ENCODE assay signal across 18 mouse cellular contexts in the genomic region with DNA sequence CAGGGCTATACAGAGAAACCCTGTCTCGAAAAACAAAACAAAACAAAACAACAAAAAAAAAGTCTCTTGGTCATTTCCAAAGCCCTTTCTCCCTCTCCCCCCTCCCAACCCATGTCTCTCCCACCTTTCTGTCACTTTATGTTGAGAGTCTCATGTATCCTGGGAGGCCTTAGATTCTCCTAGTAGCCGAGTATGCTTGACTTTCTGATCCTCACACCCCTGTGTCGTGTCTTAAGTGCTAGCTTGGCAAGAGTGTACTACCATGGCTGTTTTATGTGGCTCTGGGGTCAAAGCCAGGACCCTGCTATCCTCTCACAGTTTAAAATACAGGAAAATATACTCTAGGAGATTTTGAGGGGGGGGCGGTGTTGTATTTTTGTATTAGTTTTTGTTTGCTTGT. TPM values are rescaled to one million over a fixed set of nuclear protein-coding genes. Genes with fewer than 3 reads are reported as not detected.
DNase-seq lines count a peak whose midpoint lies in the region; ATAC-seq and TF ChIP-seq lines count a peak whose summit lies in the region.
"Had no signal": no experiment of that assay in that cellular context is flagged by ENCODE, and none has a peak within 500 bp of the region (broad histone marks: within the 10 kb centered on the region; RNA-seq: fewer than 3 reads in every experiment).

No protein-coding gene starts in this region.

- no peak overlapping the region for H3K9ac ChIP-seq in embryonic facial prominence, embryonic 13.5 days
- no peak overlapping the region for H3K9ac ChIP-seq in limb, embryonic 15.5 days
- H3K9ac ChIP-seq: heart, embryonic 12.5 days; hindbrain, embryonic 12.5 days had no signal

- H3K4me1 ChIP-seq in embryonic facial prominence, embryonic 13.5 days: peaks cover 9% of the 10 kb centered on the region
- H3K4me1 ChIP-seq in embryonic facial prominence, embryonic 10.5 days: peaks cover 25% of the 10 kb centered on the region
- peaks cover 78% of the 10 kb centered on the region for H3K4me1 ChIP-seq in megakaryocyte, embryonic 14.5 days
- H3K4me1 ChIP-seq in limb, embryonic 15.5 days: peaks cover 9% of the 10 kb centered on the region
- H3K4me1 ChIP-seq in small intestine, adult 2 months (ENCODE audit: control insufficient read depth, insufficient read depth, insufficient read length, low read length): no peaks in the 10 kb centered on the region; the same call in none of the 2 replicates

- no peak for TF ChIP-seq POLR2A in small intestine, adult 2 months (IDR thresholded peaks at IDR 0.05; ENCODE audit: low read depth, low read length)

- no peak for DNase-seq in embryonic facial prominence, embryonic 10.5 days (ENCODE audit: low spot score)
- no peak for DNase-seq in right cerebral cortex, postnatal 4 days
- no peak for DNase-seq in cerebellum, postnatal 36 days
- DNase-seq: adrenal gland, postnatal 10 days; cerebellum, adult 9-11 months; gastrocnemius, postnatal 25 days; kidney, adult 2 months; kidney, postnatal 36 days had no signal

- no peak for TF ChIP-seq CTCF in small intestine, adult 2 months (IDR thresholded peaks at IDR 0.05; ENCODE audit: extremely low read depth, insufficient read length, insufficient replicate concordance, low read depth, low read length)

- no peak overlapping the region for H3K4me3 ChIP-seq in embryonic facial prominence, embryonic 13.5 days
- no peak overlapping the region for H3K4me3 ChIP-seq in embryonic facial prominence, embryonic 10.5 days
- peak overlapping the region; percentile 80 for H3K4me3 ChIP-seq in megakaryocyte, embryonic 14.5 days (replicated peaks)
- H3K4me3 ChIP-seq in limb, embryonic 15.5 days: no peak overlapping the region
- no peak overlapping the region for H3K4me3 ChIP-seq in small intestine, adult 2 months (ENCODE audit: low read depth, low read length)

- peak overlapping the region; percentile 7; the same call in 1 of the 2 replicates for H3K27ac ChIP-seq in embryonic facial prominence, embryonic 13.5 days
- H3K27ac ChIP-seq in embryonic facial prominence, embryonic 10.5 days (replicated peaks): no peak overlapping the region
- H3K27ac ChIP-seq in limb, embryonic 15.5 days: peak overlapping the region; percentile 14; the same call in 1 of the 2 replicates
- H3K27ac ChIP-seq in small intestine, adult 2 months (ENCODE audit: insufficient read depth, low read depth, low read length): peak overlapping the region; percentile 13; the same call in 1 of the 2 replicates

- H3K4me2 ChIP-seq in embryonic facial prominence, embryonic 13.5 days: no peak overlapping the region
- no peak overlapping the region for H3K4me2 ChIP-seq in limb, embryonic 15.5 days

- no peaks in the 10 kb centered on the region for H3K27me3 ChIP-seq in embryonic facial prominence, embryonic 13.5 days
- no peaks in the 10 kb centered on the region for H3K27me3 ChIP-seq in embryonic facial prominence, embryonic 10.5 days (replicated peaks; ENCODE audit: low read depth, poor library complexity, severe bottlenecking)
- H3K27me3 ChIP-seq in megakaryocyte, embryonic 14.5 days (replicated peaks): no peaks in the 10 kb centered on the region
- H3K27me3 ChIP-seq in limb, embryonic 15.5 days: no peaks in the 10 kb centered on the region
- no peaks in the 10 kb centered on the region for H3K27me3 ChIP-seq in small intestine, adult 2 months (ENCODE audit: control insufficient read depth, insufficient read depth, low read length)
- H3K27me3 ChIP-seq: heart, embryonic 12.5 days had no signal

- no peaks in the 10 kb centered on the region for H3K36me3 ChIP-seq in embryonic facial prominence, embryonic 13.5 days
- no peaks in the 10 kb centered on the region for H3K36me3 ChIP-seq in embryonic facial prominence, embryonic 10.5 days (replicated peaks)
- peaks cover 24% of the 10 kb centered on the region for H3K36me3 ChIP-seq in megakaryocyte, embryonic 14.5 days (replicated peaks; ENCODE audit: low read length)
- no peaks in the 10 kb centered on the region for H3K36me3 ChIP-seq in limb, embryonic 15.5 days
- H3K36me3 ChIP-seq in small intestine, adult 2 months (ENCODE audit: control insufficient read depth, insufficient read depth, low read length): no peaks in the 10 kb centered on the region
- H3K36me3 ChIP-seq: heart, embryonic 12.5 days; hindbrain, embryonic 12.5 days had no signal

- 70% methylated on average over 4 of the region's 4 CpGs for WGBS in embryonic facial prominence, embryonic 13.5 days
- 77% methylated on average over 4 of the region's 4 CpGs for WGBS in embryonic facial prominence, embryonic 10.5 days
- 65% methylated on average over 4 of the region's 4 CpGs for WGBS in limb, embryonic 15.5 days
- WGBS in small intestine, adult 2 months: 70% methylated on average over 4 of the region's 4 CpGs

- no peaks in the 10 kb centered on the region for H3K9me3 ChIP-seq in embryonic facial prominence, embryonic 13.5 days
- no peaks in the 10 kb centered on the region for H3K9me3 ChIP-seq in embryonic facial prominence, embryonic 10.5 days
- no peaks in the 10 kb centered on the region for H3K9me3 ChIP-seq in megakaryocyte, embryonic 14.5 days
- no peaks in the 10 kb centered on the region for H3K9me3 ChIP-seq in limb, embryonic 15.5 days
- H3K9me3 ChIP-seq: heart, embryonic 12.5 days; hindbrain, embryonic 12.5 days had no signal

- ATAC-seq in embryonic facial prominence, embryonic 13.5 days (ENCODE audit: insufficient number of reproducible peaks, insufficient read depth, low FRiP score, low TSS enrichment, low read depth): no peak
- ATAC-seq in megakaryocyte, adult 5-6 weeks (ENCODE audit: poor library complexity, severe bottlenecking): no peak
- no peak for ATAC-seq in limb, embryonic 15.5 days (ENCODE audit: insufficient number of reproducible peaks, low FRiP score, low TSS enrichment, low read depth)

RNA-seq across cellular contexts. Expression of a gene that starts 0.9 kb away (rescaled TPM):
- 13.1 and 16.1 TPM in 2 replicates for polyA plus RNA-seq in embryonic facial prominence, embryonic 13.5 days (2015; fragmentation: Nextera tagmentation; extraction: Ambion mirVana)
- polyA plus RNA-seq in embryonic facial prominence, embryonic 10.5 days (2016; fragmentation: Nextera tagmentation; extraction: Ambion mirVana): 2.6 and 6.9 TPM in 2 replicates
- 5.9 and 24.8 TPM in 2 replicates for polyA plus RNA-seq in megakaryocyte, embryonic 14.5 days (2012; ENCODE audit: insufficient read depth, low replicate concordance)
- total RNA-seq in megakaryocyte, adult 5-6 weeks (2015): 425 and 434 TPM in 2 replicates
- total RNA-seq in megakaryocyte, adult 5-6 weeks (2017): 495 and 596 TPM in 2 replicates
- polyA plus RNA-seq in limb, embryonic 15.5 days (2015; fragmentation: Nextera tagmentation; extraction: Ambion mirVana): 25.8 and 27.5 TPM in 2 replicates
- 11.5 and 18.8 TPM in 2 replicates for polyA plus RNA-seq in small intestine, adult 2 months (2012; rRNA removed)
- polyA plus RNA-seq: erythroblast, embryonic 14.5 days had no signal

RNA-seq across cellular contexts. Expression of a gene that starts 6.9 kb away (rescaled TPM):
- polyA plus RNA-seq in embryonic facial prominence, embryonic 13.5 days (2015; fragmentation: Nextera tagmentation; extraction: Ambion mirVana): 1.8 and 2.1 TPM in 2 replicates
- 0.16 and 0.34 TPM in 2 replicates for polyA plus RNA-seq in embryonic facial prominence, embryonic 10.5 days (2016; fragmentation: Nextera tagmentation; extraction: Ambion mirVana)
- 12.1 TPM in 1 of 2 replicates, not detected in the other for polyA plus RNA-seq in megakaryocyte, embryonic 14.5 days (2012; ENCODE audit: insufficient read depth, low replicate concordance)
- total RNA-seq in megakaryocyte, adult 5-6 weeks (2015): 11.7 and 13.3 TPM in 2 replicates
- 7.3 and 11.2 TPM in 2 replicates for total RNA-seq in megakaryocyte, adult 5-6 weeks (2017)
- 1.0 and 1.2 TPM in 2 replicates for polyA plus RNA-seq in limb, embryonic 15.5 days (2015; fragmentation: Nextera tagmentation; extraction: Ambion mirVana)
- polyA plus RNA-seq in small intestine, adult 2 months (2012; rRNA removed): 26.2 and 32.9 TPM in 2 replicates
- total RNA-seq: gastrocnemius, postnatal 25 days had no signal
- polyA plus RNA-seq: midbrain, embryonic 11.5 days had no signal

RNA-seq across cellular contexts. Expression of a gene that starts 11.5 kb away (rescaled TPM):
- 8.1 and 9.8 TPM in 2 replicates for polyA plus RNA-seq in embryonic facial prominence, embryonic 13.5 days (2015; fragmentation: Nextera tagmentation; extraction: Ambion mirVana)
- polyA plus RNA-seq in embryonic facial prominence, embryonic 10.5 days (2016; fragmentation: Nextera tagmentation; extraction: Ambion mirVana): 2.9 and 3.9 TPM in 2 replicates
- 2.5 and 22.3 TPM in 2 replicates for polyA plus RNA-seq in megakaryocyte, embryonic 14.5 days (2012; ENCODE audit: insufficient read depth, low replicate concordance)
- total RNA-seq in megakaryocyte, adult 5-6 weeks (2015): 78.7 and 81.4 TPM in 2 replicates
- 103 and 120 TPM in 2 replicates for total RNA-seq in megakaryocyte, adult 5-6 weeks (2017)
- polyA plus RNA-seq in limb, embryonic 15.5 days (2015; fragmentation: Nextera tagmentation; extraction: Ambion mirVana): 14.6 and 18.6 TPM in 2 replicates
- polyA plus RNA-seq in small intestine, adult 2 months (2012; rRNA removed): 0.36 and 1.6 TPM in 2 replicates
- polyA plus RNA-seq: erythroblast, embryonic 14.5 days had no signal

RNA-seq across cellular contexts. Expression of a gene that starts 14.5 kb away (rescaled TPM):
- polyA plus RNA-seq in embryonic facial prominence, embryonic 13.5 days (2015; fragmentation: Nextera tagmentation; extraction: Ambion mirVana): 0.37 TPM in 1 of 2 replicates, not detected in the other
- not detected in 2 replicates for polyA plus RNA-seq in embryonic facial prominence, embryonic 10.5 days (2016; fragmentation: Nextera tagmentation; extraction: Ambion mirVana)
- 2.9 and 3.5 TPM in 2 replicates for polyA plus RNA-seq in megakaryocyte, embryonic 14.5 days (2012; ENCODE audit: insufficient read depth, low replicate concordance)
- 33.1 and 34.6 TPM in 2 replicates for total RNA-seq in megakaryocyte, adult 5-6 weeks (2015)
- 28.2 and 30.0 TPM in 2 replicates for total RNA-seq in megakaryocyte, adult 5-6 weeks (2017)
- 0.64 and 0.82 TPM in 2 replicates for polyA plus RNA-seq in limb, embryonic 15.5 days (2015; fragmentation: Nextera tagmentation; extraction: Ambion mirVana)
- polyA plus RNA-seq in small intestine, adult 2 months (2012; rRNA removed): 0.94 and 1.8 TPM in 2 replicates
- total RNA-seq: layer of hippocampus, postnatal 10 days had no signal
- polyA plus RNA-seq: heart, embryonic 12.5 days had no signal

RNA-seq across cellular contexts. Expression of a gene that starts 17.8 kb away (rescaled TPM):
- polyA plus RNA-seq in embryonic facial prominence, embryonic 13.5 days (2015; fragmentation: Nextera tagmentation; extraction: Ambion mirVana): 0.24 TPM in 1 of 2 replicates, not detected in the other
- polyA plus RNA-seq in embryonic facial prominence, embryonic 10.5 days (2016; fragmentation: Nextera tagmentation; extraction: Ambion mirVana): not detected in 2 replicates
- 0.85 TPM in 1 of 2 replicates, not detected in the other for polyA plus RNA-seq in megakaryocyte, embryonic 14.5 days (2012; ENCODE audit: insufficient read depth, low replicate concordance)
- total RNA-seq in megakaryocyte, adult 5-6 weeks (2015): 0.11 TPM in 1 of 2 replicates, not detected in the other
- 0.24 TPM in 1 of 2 replicates, not detected in the other for total RNA-seq in megakaryocyte, adult 5-6 weeks (2017)
- 0.37 TPM in 1 of 2 replicates, not detected in the other for polyA plus RNA-seq in limb, embryonic 15.5 days (2015; fragmentation: Nextera tagmentation; extraction: Ambion mirVana)
- 0.47 and 0.66 TPM in 2 replicates for polyA plus RNA-seq in small intestine, adult 2 months (2012; rRNA removed)
- polyA plus RNA-seq: heart, embryonic 12.5 days; hindbrain, embryonic 12.5 days; midbrain, embryonic 11.5 days had no signal
